Mouse (Mus musculus) kidney, adult 2 months (tissue): Measurements from ENCODE around the gene Kif2a. TPM values are rescaled to one million over a fixed set of nuclear protein-coding genes. Genes with fewer than 3 reads are reported as not detected.
A peak's percentile ranks its signal among the peaks of the same experiment; 100 is the strongest.

ENCODE experiments used
- DNase-seq: peaks from one replicate; pipeline ENCODE4 v3.0.0; 2021
- H3K27ac ChIP-seq: fragments of 200-500 bp; 2 replicates; pipeline ENCODE4 v1.5.1; 2012; ENCODE audit warnings: low read depth, low read length, control low read depth, inconsistent platforms; ENCODE audit not compliant: insufficient read depth
- H3K27me3 ChIP-seq: fragments of 200-500 bp; replicated peaks from 2 replicates; pipeline ENCODE4 v1.6.1; 2012; ENCODE audit warnings: mild to moderate bottlenecking, moderate library complexity, low read length, inconsistent platforms; ENCODE audit not compliant: control insufficient read depth, insufficient read depth
- H3K36me3 ChIP-seq: fragments of 200-500 bp; 2 replicates; pipeline ENCODE4 v1.6.1; 2012; ENCODE audit warnings: mild to moderate bottlenecking, moderate library complexity, low read length, inconsistent platforms; ENCODE audit not compliant: control insufficient read depth, insufficient read depth
- H3K4me1 ChIP-seq: fragments of 200-500 bp; 2 replicates; pipeline ENCODE4 v1.6.1; 2011; ENCODE audit warnings: low read length; ENCODE audit not compliant: control insufficient read depth, insufficient read depth
- H3K4me3 ChIP-seq: fragments of 200-500 bp; 2 replicates; pipeline ENCODE4 v1.5.1; 2011; ENCODE audit warnings: mild to moderate bottlenecking, low read depth, low read length, control low read depth; ENCODE audit not compliant: insufficient read depth
- CTCF ChIP-seq: fragments of 200-500 bp; conservative IDR thresholded peaks from 2 replicates; pipeline ENCODE4 v1.5.1; 2011; ENCODE audit warnings: low read depth, mild to moderate bottlenecking, control low read depth, low read length, moderate library complexity, mixed read lengths; ENCODE audit not compliant: insufficient read depth, insufficient read length
- POLR2A ChIP-seq: fragments of 200-500 bp; IDR thresholded peaks from one replicate; pipeline ENCODE4 v1.6.1; 2011; ENCODE audit warnings: low read depth, low read length, control low read depth
- WGBS: fragments of 180-500 bp; shearing (Covaris S2); methylation state at CpG from one replicate; pipeline ENCODE4 v1.1.7; 2018; 5-methylcytosine and 5-hydroxymethylcytosine counted together
- polyA plus RNA-seq: library from polyadenylated mRNA; depleted of rRNA; stranded (reverse); fragments of >200 nt; gene quantifications from 2 replicates; pipeline ENCODE4 v1.2.3, GENCODE M21; 2012

The Kif2a gene
- polyA plus RNA-seq, 1 experiment = 2.5 TPM

- no peak overlapping the region for H3K4me3 ChIP-seq
- H3K27me3 ChIP-seq = no peaks in the 10 kb centered on the region
- no peaks in the 10 kb centered on the region for H3K36me3 ChIP-seq
- no peak for DNase-seq
- no peaks in the 10 kb centered on the region for H3K4me1 ChIP-seq
- TF ChIP-seq POLR2A (no peak), CTCF (no peak)
- no peak overlapping the region for H3K27ac ChIP-seq
- 88% methylated on average over 4 of the region's 4 CpGs for WGBS
Measured at GRCm38 (mm10) chr13:106961496-106961895, 60.4 kb downstream of the Kif2a start.

GRCm38 (mm10) chr13:106960557-106960956 lies 61.4 kb downstream of the Kif2a start:
- 97% methylated on average over 3 of the region's 3 CpGs for WGBS
- no peaks in the 10 kb centered on the region for H3K4me1 ChIP-seq
- TF ChIP-seq CTCF = no peak
- TF ChIP-seq POLR2A = no peak
- H3K36me3 ChIP-seq = no peaks in the 10 kb centered on the region
- no peak overlapping the region for H3K27ac ChIP-seq
- no peak for DNase-seq
- no peaks in the 10 kb centered on the region for H3K27me3 ChIP-seq
- H3K4me3 ChIP-seq = no peak overlapping the region

- H3K4me1 ChIP-seq = no peaks in the 10 kb centered on the region
- H3K27me3 ChIP-seq = no peaks in the 10 kb centered on the region
- H3K4me3 ChIP-seq = no peak overlapping the region
- H3K36me3 ChIP-seq = peaks cover 2% of the 10 kb centered on the region; the same call in 1 of the 2 replicates
- TF ChIP-seq CTCF (no peak), POLR2A (no peak)
- no peak for DNase-seq
- H3K27ac ChIP-seq = no peak overlapping the region
- 87% methylated on average over 3 of the region's 3 CpGs for WGBS
Measured at GRCm38 (mm10) chr13:106958286-106958685, 63.6 kb downstream of the Kif2a start.

- Histone ChIP-seq H3K27me3 (no peaks in the 10 kb centered on the region), H3K4me1 (no peaks in the 10 kb centered on the region), H3K27ac (no peak overlapping the region), H3K36me3 (peaks cover 2% of the 10 kb centered on the region; the same call in 1 of the 2 replicates), H3K4me3 (no peak overlapping the region)
- WGBS = 85% methylated on average over 4 of the region's 4 CpGs
- no peak for DNase-seq
- no peak for TF ChIP-seq CTCF
- TF ChIP-seq POLR2A = no peak
Measured at GRCm38 (mm10) chr13:106957554-106957953, 64.4 kb downstream of the Kif2a start.

- TF ChIP-seq CTCF (no peak), POLR2A (no peak)
- Histone ChIP-seq H3K36me3 (peaks cover 2% of the 10 kb centered on the region; the same call in 1 of the 2 replicates), H3K27ac (no peak overlapping the region), H3K4me1 (no peaks in the 10 kb centered on the region), H3K27me3 (no peaks in the 10 kb centered on the region), H3K4me3 (no peak overlapping the region)
- WGBS = 93% methylated on average over 3 of the region's 3 CpGs
- DNase-seq = no peak
Measured at GRCm38 (mm10) chr13:106954880-106955279, 67.0 kb downstream of the Kif2a start.

GRCm38 (mm10) chr13:106947583-106947982 lies 74.3 kb downstream of the Kif2a start:
- Histone ChIP-seq H3K27me3 (no peaks in the 10 kb centered on the region), H3K36me3 (no peaks in the 10 kb centered on the region), H3K4me1 (peaks cover 7% of the 10 kb centered on the region; the same call in 1 of the 2 replicates), H3K4me3 (peak overlapping the region; percentile 62), H3K27ac (no peak overlapping the region)
- DNase-seq = no peak
- 4% methylated on average over 6 of the region's 6 CpGs for WGBS
- no peak for TF ChIP-seq CTCF
- no peak for TF ChIP-seq POLR2A

GRCm38 (mm10) chr13:106946594-106947540 lies 75.1 kb downstream of the Kif2a start, which contains the start of gene Dimt1:
Gene Dimt1, plus strand, starts transcription at chr13:106947127.
- H3K4me1 ChIP-seq = peaks cover 7% of the 10 kb centered on the region; the same call in 1 of the 2 replicates
- H3K27ac ChIP-seq = peak within 1 kb of the TSS; percentile 56
- TF ChIP-seq POLR2A (no peak), CTCF (no peak)
- peak; percentile 98 for DNase-seq
- under 1% methylated on average over 68 of the region's 68 CpGs for WGBS
- no peaks in the 10 kb centered on the region for H3K36me3 ChIP-seq
- H3K27me3 ChIP-seq = no peaks in the 10 kb centered on the region
- peak within 1 kb of the TSS; percentile 62 for H3K4me3 ChIP-seq
